Mouse (Mus musculus): ENCODE measurements around the gene Gal3st2c. TPM values are rescaled to one million over a fixed set of nuclear protein-coding genes. Genes with fewer than 3 reads are reported as not detected.

The Gal3st2c gene
- under 1 TPM; 0.06 to 0.16 TPM for total RNA-seq (2023)

GRCm38 (mm10) chr1:93990209-93990608 lies at the start of gene Gal3st2c:
Gene Gal3st2c (plus strand): TSS chr1:93990509.

GRCm38 (mm10) chr1:94020151-94020550 lies 29.8 kb downstream of the Gal3st2c start, which contains the start of gene Neu4:
Gene Neu4 (plus strand): TSS chr1:94020451.

GRCm38 (mm10) chr1:94052373-94052772 lies 62.1 kb downstream of the Gal3st2c start, which contains the start of gene Pdcd1:
Gene Pdcd1 (minus strand): TSS chr1:94052553.

Other genes with a start within 250 kb of the Gal3st2c start
- gene Atg4b, start 239.0 kb upstream of the Gal3st2c start, total RNA-seq (2023), result 10 to 100 TPM; 73.8 to 79.9 TPM
- 10 to 100 TPM; 14.1 to 18.4 TPM for gene Thap4, start 235.6 kb upstream of the Gal3st2c start, total RNA-seq (2023)
- gene Dtymk, start 188.6 kb upstream of the Gal3st2c start, total RNA-seq (2023), result 10 to 100 TPM; 21.9 to 23.2 TPM
- gene Ing5, start 186.5 kb upstream of the Gal3st2c start, total RNA-seq (2023), result 10 to 100 TPM; 18.7 to 23.5 TPM
- 10 to 100 TPM; 21.0 to 23.5 TPM for gene D2hgdh, start 165.6 kb upstream of the Gal3st2c start, total RNA-seq (2023)
- gene Gal3st2, start 129.2 kb upstream of the Gal3st2c start, total RNA-seq (2023), result not detected
- gene Gal3st2b, start 72.2 kb upstream of the Gal3st2c start, total RNA-seq (2023), result under 1 TPM; 0.50 to 0.82 TPM
- gene Neu4, start 29.9 kb downstream of the Gal3st2c start, total RNA-seq (2023), result not detected
- gene Pdcd1, start 62.0 kb downstream of the Gal3st2c start, total RNA-seq (2023), result under 1 TPM in 1 of 2 experiments, not detected in 1; 0.66 TPM